Mouse (Mus musculus) heart, adult 2 months (tissue): ENCODE measurements around the gene Sh3bgrl. TPM values are rescaled to one million over a fixed set of nuclear protein-coding genes. Genes with fewer than 3 reads are reported as not detected.

Experiments
- DNase-seq, 2 experiments: peaks; one replicate each; pipeline ENCODE4 v3.0.0; 2021
- H3K27ac ChIP-seq: fragments of 200-600 bp; 2 replicates; pipeline ENCODE4 v1.8.1; 2022
- H3K27me3 ChIP-seq: fragments of 200-500 bp; 2 replicates; pipeline ENCODE4 v1.6.1; 2012; ENCODE audit warnings: mild to moderate bottlenecking, low read length, inconsistent platforms, mixed read lengths; ENCODE audit not compliant: control insufficient read depth, insufficient read depth
- H3K36me3 ChIP-seq: fragments of 200-500 bp; 2 replicates; pipeline ENCODE4 v1.6.1; 2012; ENCODE audit warnings: low read length, inconsistent platforms; ENCODE audit not compliant: control insufficient read depth, insufficient read depth
- H3K4me1 ChIP-seq: fragments of 200-500 bp; 2 replicates; pipeline ENCODE4 v1.6.1; 2011; ENCODE audit warnings: low read length; ENCODE audit not compliant: control insufficient read depth, insufficient read depth
- H3K4me3 ChIP-seq: fragments of 200-600 bp; 2 replicates; pipeline ENCODE4 v1.8.1; 2022
- H3K79me2 ChIP-seq: fragments of 200-500 bp; replicated peaks from 2 replicates; pipeline ENCODE4 v1.6.1; 2012; ENCODE audit warnings: mild to moderate bottlenecking, inconsistent platforms, low read length, moderate library complexity, mixed read lengths; ENCODE audit not compliant: control insufficient read depth, insufficient read depth
- H3K9ac ChIP-seq: fragments of 200-500 bp; 2 replicates; pipeline ENCODE4 v1.6.1; 2012; ENCODE audit warnings: low read depth, mild to moderate bottlenecking, control low read depth, inconsistent platforms, low read length, mixed read lengths
- CTCF ChIP-seq: fragments of 200-600 bp; IDR thresholded peaks from 2 replicates; pipeline ENCODE4 v1.8.1; 2022; ENCODE audit warnings: antibody characterized with exemption, mild to moderate bottlenecking, moderate library complexity
- EP300 ChIP-seq: fragments of 200-500 bp; IDR thresholded peaks from 2 replicates; pipeline ENCODE4 v1.6.1; 2011; ENCODE audit warnings: low read depth, low read length, control low read depth; ENCODE audit not compliant: insufficient read depth
- POLR2A ChIP-seq: fragments of 200-500 bp; IDR thresholded peaks from 2 replicates; pipeline ENCODE4 v1.6.1; 2011; ENCODE audit warnings: mild to moderate bottlenecking, low read depth, low read length, control low read depth; ENCODE audit not compliant: insufficient read depth
- WGBS: fragments of 180-500 bp; shearing (Covaris S2); methylation state at CpG from one replicate; pipeline ENCODE4 v1.1.7; 2018; 5-methylcytosine and 5-hydroxymethylcytosine counted together
- intact Hi-C: fragments of 180-260 bp; cut with DNase I; formaldehyde crosslinking; loops from one replicate; pipeline ENCODE4 v1.15.1; 2025
- polyA plus RNA-seq: library from polyadenylated mRNA; depleted of rRNA; stranded (reverse); fragments of >200 nt; gene quantifications from 2 replicates; pipeline ENCODE4 v1.2.3, GENCODE M21; 2012
- total RNA-seq, 2 experiments: library from RNA; stranded (reverse); gene quantifications; 2 replicates each; pipeline ENCODE4 v1.2.3; 2021

Gene Sh3bgrl
- total and polyA plus RNA-seq, 3 experiments = 10.0 to 36.1 (median 33.0) TPM

DNA sequence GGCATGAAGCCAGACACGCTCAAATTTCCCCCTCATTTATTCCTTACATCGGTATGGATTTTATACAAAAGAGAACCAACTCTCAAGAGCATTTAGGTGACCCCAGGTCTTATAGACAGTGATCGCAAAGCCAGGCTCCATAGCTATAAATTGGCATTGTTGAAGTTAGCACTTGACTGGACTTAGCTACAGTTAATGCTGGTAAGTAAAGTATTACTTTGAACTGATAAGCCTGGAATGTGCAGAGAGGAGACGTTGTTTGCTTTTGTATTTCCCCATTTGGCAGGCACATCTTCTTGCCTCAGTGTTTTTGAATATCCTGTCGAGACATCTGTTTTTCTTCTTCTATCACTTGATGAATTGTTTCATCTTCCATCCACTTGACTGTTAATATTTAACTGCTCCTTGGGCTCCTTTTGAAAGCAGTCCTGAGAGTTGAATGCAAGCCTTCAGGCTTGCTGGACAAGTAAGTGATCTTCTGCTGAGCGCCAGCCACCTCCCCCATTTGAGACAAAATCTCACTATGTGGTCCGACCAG, 32.5 kb downstream of the Sh3bgrl start:
- DNase-seq = peak in 1 of 2 experiments; percentile 3
- no peaks in the 10 kb centered on the region for H3K27me3 ChIP-seq
- H3K4me3 ChIP-seq = no peak overlapping the region
- intact Hi-C loops = no loop called here
- no peaks in the 10 kb centered on the region for H3K36me3 ChIP-seq
- peaks cover 1% of the 10 kb centered on the region for H3K4me1 ChIP-seq
- no peak overlapping the region for H3K9ac ChIP-seq
- peak overlapping the region; percentile 13 for H3K27ac ChIP-seq
- no peaks in the 10 kb centered on the region for H3K79me2 ChIP-seq
- TF ChIP-seq EP300 (no peak), CTCF (no peak), POLR2A (no peak)
- 38% methylated on average over 7 of the region's 7 CpGs for WGBS

DNA sequence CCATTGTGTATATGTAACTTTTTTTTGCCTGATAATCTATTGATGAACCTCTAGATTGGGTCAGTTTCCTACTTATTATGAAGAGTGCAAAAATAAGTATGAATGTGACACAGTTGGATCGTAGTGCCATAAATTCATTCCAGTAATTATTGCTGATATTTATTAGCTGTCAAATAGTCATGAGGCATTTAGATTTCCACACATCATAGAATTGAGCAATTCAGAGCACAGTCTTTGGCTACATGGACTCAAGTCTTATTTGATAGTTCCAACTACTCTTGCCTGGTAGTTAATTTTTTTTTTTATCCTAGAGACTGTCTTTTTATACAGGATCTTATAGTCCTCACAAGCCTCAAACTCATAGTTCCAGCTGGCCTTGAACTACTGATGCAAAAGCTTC, 34.9 kb downstream of the Sh3bgrl start:
- no peak for TF ChIP-seq CTCF
- no peak for TF ChIP-seq EP300
- no peak for TF ChIP-seq POLR2A
- intact Hi-C loops = no loop called here
- Histone ChIP-seq H3K9ac (no peak overlapping the region), H3K27me3 (no peaks in the 10 kb centered on the region), H3K79me2 (no peaks in the 10 kb centered on the region), H3K4me1 (peaks cover 1% of the 10 kb centered on the region), H3K27ac (no peak overlapping the region), H3K36me3 (no peaks in the 10 kb centered on the region), H3K4me3 (no peak overlapping the region)
- DNase-seq = no peak
- 80% methylated on average over 1 of the region's 1 CpGs for WGBS

DNA sequence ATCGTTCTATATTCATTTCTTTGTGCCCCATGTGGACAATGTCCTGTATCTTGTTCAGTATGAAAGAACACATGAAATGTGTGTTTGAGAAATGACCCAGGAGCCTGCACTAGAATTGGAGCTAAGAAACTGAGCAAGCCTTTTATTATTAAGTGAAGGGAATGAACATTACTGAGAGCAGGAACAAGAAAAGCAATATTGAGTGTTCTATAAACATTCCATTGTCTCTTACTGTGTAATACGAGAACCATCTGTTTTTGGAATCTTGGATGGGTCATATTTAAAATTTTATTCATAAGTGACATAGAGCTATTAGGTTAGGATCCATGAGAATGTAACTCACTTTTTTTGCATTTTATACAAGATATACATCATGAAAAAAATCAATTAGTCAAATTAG, 36.7 kb downstream of the Sh3bgrl start:
- Histone ChIP-seq H3K4me3 (no peak overlapping the region), H3K36me3 (peaks cover 4% of the 10 kb centered on the region), H3K27ac (no peak overlapping the region), H3K79me2 (no peaks in the 10 kb centered on the region), H3K27me3 (no peaks in the 10 kb centered on the region), H3K9ac (no peak overlapping the region), H3K4me1 (peaks cover 1% of the 10 kb centered on the region)
- 66% methylated on average over 2 of the region's 2 CpGs for WGBS
- intact Hi-C loops = no loop called here
- no peak for DNase-seq
- TF ChIP-seq POLR2A = no peak
- no peak for TF ChIP-seq CTCF
- no peak for TF ChIP-seq EP300

DNA sequence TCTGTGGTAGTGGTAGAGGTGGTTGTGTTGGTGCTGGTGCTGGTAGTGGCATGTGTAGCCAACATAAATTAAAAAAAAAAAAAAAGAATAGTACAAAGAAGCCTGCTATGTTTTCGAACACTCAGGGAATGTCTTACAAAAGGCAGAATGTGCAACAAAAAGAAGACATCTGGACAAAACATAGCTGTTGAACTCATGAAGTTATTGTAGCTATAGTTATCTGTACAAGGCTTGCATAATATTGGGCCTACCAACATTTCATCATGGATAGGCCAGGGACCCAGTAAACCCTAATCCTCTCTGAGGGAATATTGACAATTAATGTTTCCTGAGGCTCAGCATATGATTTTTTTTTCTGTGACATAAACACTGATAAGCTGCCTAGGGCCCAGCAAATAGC, 37.3 kb downstream of the Sh3bgrl start:
- intact Hi-C loops = no loop called here
- H3K27me3 ChIP-seq = no peaks in the 10 kb centered on the region
- H3K9ac ChIP-seq = no peak overlapping the region
- peaks cover 9% of the 10 kb centered on the region for H3K36me3 ChIP-seq
- TF ChIP-seq POLR2A (no peak), EP300 (no peak), CTCF (no peak)
- no peak overlapping the region for H3K27ac ChIP-seq
- H3K4me1 ChIP-seq = peaks cover 1% of the 10 kb centered on the region
- DNase-seq = no peak
- H3K4me3 ChIP-seq = no peak overlapping the region
- 77% methylated on average over 1 of the region's 1 CpGs for WGBS
- no peaks in the 10 kb centered on the region for H3K79me2 ChIP-seq

GRCm38 (mm10) chrX:109133500-109133899, 38.3 kb downstream of the Sh3bgrl start:
- Histone ChIP-seq H3K27me3 (no peaks in the 10 kb centered on the region), H3K9ac (no peak overlapping the region), H3K36me3 (peaks cover 9% of the 10 kb centered on the region), H3K4me1 (peaks cover 1% of the 10 kb centered on the region), H3K79me2 (no peaks in the 10 kb centered on the region), H3K4me3 (no peak overlapping the region), H3K27ac (no peak overlapping the region)
- TF ChIP-seq POLR2A (no peak), EP300 (no peak), CTCF (no peak)
- no peak for DNase-seq
- WGBS = 53% methylated on average over 2 of the region's 2 CpGs
- intact Hi-C loops = no loop called here

GRCm38 (mm10) chrX:109136306-109136705, 41.1 kb downstream of the Sh3bgrl start:
- no peak overlapping the region; the same call in 1 of the 2 replicates for H3K27ac ChIP-seq
- intact Hi-C loops = loop anchor here (5.0 kb wide), 1 partner anchor 39 kb away; the partner anchor contains the start of gene Sh3bgrl

More at GRCm38 (mm10) chrX:109136306-109136705, 41.1 kb downstream of the Sh3bgrl start:
- H3K4me1 ChIP-seq = peaks cover 1% of the 10 kb centered on the region
- H3K27me3 ChIP-seq = no peaks in the 10 kb centered on the region
- peaks cover 9% of the 10 kb centered on the region for H3K36me3 ChIP-seq
- no peak overlapping the region for H3K4me3 ChIP-seq
- TF ChIP-seq CTCF (no peak), POLR2A (no peak), EP300 (no peak)
- H3K79me2 ChIP-seq = no peaks in the 10 kb centered on the region
- DNase-seq = no peak
- H3K9ac ChIP-seq = no peak overlapping the region
